ENCODE assay signal across 10 mouse cellular contexts in the genomic region with DNA sequence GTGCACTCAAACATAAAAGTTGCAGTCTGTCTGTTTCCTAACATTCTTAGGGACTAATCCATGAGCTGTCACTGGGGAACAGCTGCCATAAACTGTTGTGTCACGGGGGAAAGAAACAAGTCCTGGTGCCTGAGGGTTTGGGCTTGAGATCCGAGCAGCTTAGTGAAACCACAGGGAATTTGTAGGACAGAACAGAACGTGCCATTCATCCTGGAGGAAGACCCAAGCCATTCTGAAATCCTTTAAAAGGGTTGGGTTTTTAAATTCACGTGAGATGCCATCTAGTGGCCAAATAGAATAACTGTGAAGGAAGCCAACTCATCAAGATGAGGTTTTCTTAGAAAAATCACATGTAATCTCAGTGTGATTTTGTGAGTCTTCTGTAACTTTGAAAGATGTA. TPM values are rescaled to one million over a fixed set of nuclear protein-coding genes. Genes with fewer than 3 reads are reported as not detected.
DNase-seq lines count a peak whose midpoint lies in the region; ATAC-seq lines count a peak whose summit lies in the region.
"Had no signal": no experiment of that assay in that cellular context is flagged by ENCODE, and none has a peak within 500 bp of the region (broad histone marks: within the 10 kb centered on the region; RNA-seq: fewer than 3 reads in every experiment).

No protein-coding gene starts in this region.

- no peaks in the 10 kb centered on the region for H3K9me3 ChIP-seq in hindbrain, embryonic 10.5 days
- no peaks in the 10 kb centered on the region for H3K9me3 ChIP-seq in hindbrain, embryonic 12.5 days (replicated peaks)
- H3K9me3 ChIP-seq in embryonic facial prominence, embryonic 14.5 days (ENCODE audit: control insufficient read depth, low read length) = no peaks in the 10 kb centered on the region
- no peaks in the 10 kb centered on the region for H3K9me3 ChIP-seq in neural tube, embryonic 11.5 days (ENCODE audit: control insufficient read depth, low read length)
- H3K9me3 ChIP-seq: embryonic facial prominence, embryonic 12.5 days; lung, embryonic 15.5 days had no signal

- WGBS in hindbrain, embryonic 10.5 days = 3% methylated on average over 4 of the region's 4 CpGs
- 3% methylated on average over 4 of the region's 4 CpGs for WGBS in hindbrain, embryonic 12.5 days
- WGBS in embryonic facial prominence, embryonic 14.5 days = 1% methylated on average over 4 of the region's 4 CpGs
- WGBS in neural tube, embryonic 11.5 days = 3% methylated on average over 4 of the region's 4 CpGs

- H3K9ac ChIP-seq in hindbrain, embryonic 12.5 days = no peak overlapping the region
- no peak overlapping the region for H3K9ac ChIP-seq in embryonic facial prominence, embryonic 14.5 days (ENCODE audit: low read depth, low read length)
- H3K9ac ChIP-seq in neural tube, embryonic 11.5 days (ENCODE audit: low read length) = no peak overlapping the region
- H3K9ac ChIP-seq: embryonic facial prominence, embryonic 12.5 days; lung, embryonic 15.5 days had no signal

- 0 out of 2 replicates have a peak, but pooled peaks cover 4% of the 10 kb centered on the region for H3K4me1 ChIP-seq in hindbrain, embryonic 10.5 days (replicated peaks)
- H3K4me1 ChIP-seq in hindbrain, embryonic 12.5 days = 0 out of 2 replicates have a peak, but pooled peaks cover 2% of the 10 kb centered on the region
- H3K4me1 ChIP-seq in embryonic facial prominence, embryonic 14.5 days (ENCODE audit: control insufficient read depth, insufficient read depth, low read length) = no peaks in the 10 kb centered on the region; the same call in 1 of the 2 replicates
- H3K4me1 ChIP-seq in neural tube, embryonic 11.5 days (ENCODE audit: control insufficient read depth, insufficient read depth, low read length) = no peaks in the 10 kb centered on the region
- H3K4me1 ChIP-seq: embryonic facial prominence, embryonic 12.5 days had no signal

- ATAC-seq in hindbrain, embryonic 12.5 days (ENCODE audit: low FRiP score) = no peak
- peak; percentile 75 for ATAC-seq in embryonic facial prominence, embryonic 14.5 days (ENCODE audit: low read depth)
- ATAC-seq in neural tube, embryonic 11.5 days (ENCODE audit: insufficient read depth, low FRiP score, low TSS enrichment) = no peak

- peak; percentile 10 for DNase-seq in hindbrain, embryonic 10.5 days (ENCODE audit: low spot score)
- DNase-seq in 416B (ENCODE audit: low read depth) (peak; percentile 30), NIH3T3 (ENCODE audit: low read depth) (peak; percentile 70)
- peak; percentile 82 for DNase-seq in embryonic facial prominence, embryonic 14.5 days (ENCODE audit: low spot score)
- peak; percentile 51 for DNase-seq in neural tube, embryonic 11.5 days (ENCODE audit: low spot score)
- DNase-seq in thymus, postnatal 14 days = no peak
- no peak for DNase-seq in spleen, adult 18-20 months

- H3K27ac ChIP-seq in hindbrain, embryonic 10.5 days = no peak overlapping the region
- H3K27ac ChIP-seq in hindbrain, embryonic 12.5 days = no peak overlapping the region
- H3K27ac ChIP-seq in embryonic facial prominence, embryonic 14.5 days (replicated peaks; ENCODE audit: low read depth, low read length) = no peak overlapping the region
- H3K27ac ChIP-seq in neural tube, embryonic 11.5 days (ENCODE audit: low read depth, low read length) = no peak overlapping the region
- H3K27ac ChIP-seq: embryonic facial prominence, embryonic 12.5 days; lung, embryonic 15.5 days had no signal

- no peaks in the 10 kb centered on the region for H3K27me3 ChIP-seq in hindbrain, embryonic 10.5 days (ENCODE audit: insufficient read depth, poor library complexity, severe bottlenecking)
- H3K27me3 ChIP-seq in hindbrain, embryonic 12.5 days = no peaks in the 10 kb centered on the region
- no peaks in the 10 kb centered on the region for H3K27me3 ChIP-seq in embryonic facial prominence, embryonic 14.5 days (replicated peaks; ENCODE audit: control insufficient read depth, insufficient read depth, low read length)
- H3K27me3 ChIP-seq in neural tube, embryonic 11.5 days (ENCODE audit: control insufficient read depth, insufficient read depth, low read length) = no peaks in the 10 kb centered on the region
- H3K27me3 ChIP-seq: embryonic facial prominence, embryonic 12.5 days; lung, embryonic 15.5 days had no signal

- no peak overlapping the region for H3K4me3 ChIP-seq in hindbrain, embryonic 10.5 days
- H3K4me3 ChIP-seq in hindbrain, embryonic 12.5 days = no peak overlapping the region
- H3K4me3 ChIP-seq in embryonic facial prominence, embryonic 14.5 days (ENCODE audit: low read depth, low read length) = no peak overlapping the region
- no peak overlapping the region for H3K4me3 ChIP-seq in neural tube, embryonic 11.5 days (ENCODE audit: low read depth, low read length)
- H3K4me3 ChIP-seq: embryonic facial prominence, embryonic 12.5 days; lung, embryonic 15.5 days had no signal

- no peak overlapping the region for H3K4me2 ChIP-seq in hindbrain, embryonic 12.5 days (replicated peaks)
- H3K4me2 ChIP-seq in embryonic facial prominence, embryonic 14.5 days (ENCODE audit: low read depth, low read length) = no peak overlapping the region
- no peak overlapping the region for H3K4me2 ChIP-seq in neural tube, embryonic 11.5 days (ENCODE audit: low read depth)
- H3K4me2 ChIP-seq: embryonic facial prominence, embryonic 12.5 days; lung, embryonic 15.5 days had no signal

- no peaks in the 10 kb centered on the region for H3K36me3 ChIP-seq in hindbrain, embryonic 10.5 days
- no peaks in the 10 kb centered on the region for H3K36me3 ChIP-seq in hindbrain, embryonic 12.5 days
- H3K36me3 ChIP-seq in embryonic facial prominence, embryonic 14.5 days (ENCODE audit: control insufficient read depth, insufficient read depth, low read length) = no peaks in the 10 kb centered on the region
- no peaks in the 10 kb centered on the region for H3K36me3 ChIP-seq in neural tube, embryonic 11.5 days (ENCODE audit: control insufficient read depth, insufficient read depth, low read length)
- H3K36me3 ChIP-seq: embryonic facial prominence, embryonic 12.5 days; lung, embryonic 15.5 days had no signal

RNA-seq across cellular contexts. Expression of gene Epas1, which starts 58.5 kb away (rescaled TPM):
- 2.4 and 2.9 TPM in 2 replicates for polyA plus RNA-seq in hindbrain, embryonic 10.5 days (2016; fragmentation: Nextera tagmentation; extraction: Ambion mirVana)
- 4.0 and 4.4 TPM in 2 replicates for polyA plus RNA-seq in hindbrain, embryonic 12.5 days (2016; fragmentation: Nextera tagmentation; extraction: Ambion mirVana)
- 10.9 and 14.3 TPM in 2 replicates for polyA plus RNA-seq in embryonic facial prominence, embryonic 14.5 days (2014; fragmentation: Nextera tagmentation; extraction: Ambion mirVana)
- polyA plus RNA-seq in neural tube, embryonic 11.5 days (2014; fragmentation: Nextera tagmentation; extraction: Ambion mirVana) = 8.7 and 9.5 TPM in 2 replicates

Comparison
In these comparisons a context has a peak if more than half of its experiments do, and no peak if none do; other contexts are left out.
1. DNase-seq: peak in hindbrain, embryonic 10.5 days (single experiment), 416B (single experiment), NIH3T3 (single experiment), embryonic facial prominence, embryonic 14.5 days (single experiment) and neural tube, embryonic 11.5 days (single experiment); none in thymus, postnatal 14 days (single experiment) and spleen, adult 18-20 months (0 of 2).